In genomic region chr3:147882936-147883645, GRCm38 (mm10) we compare ENCODE assay signal across 15 mouse cellular contexts.
DNase-seq lines count a peak whose midpoint lies in the region; ATAC-seq and TF ChIP-seq lines count a peak whose summit lies in the region.
"Had no signal": no experiment of that assay in that cellular context is flagged by ENCODE, and none has a peak within 500 bp of the region (broad histone marks: within the 10 kb centered on the region; RNA-seq: fewer than 3 reads in every experiment).

No protein-coding gene starts in this region.

- H3K9me3 ChIP-seq in embryonic facial prominence, embryonic 11.5 days (replicated peaks; ENCODE audit: control insufficient read depth, low read length): no peaks in the 10 kb centered on the region
- no peaks in the 10 kb centered on the region for H3K9me3 ChIP-seq in embryonic facial prominence, embryonic 10.5 days
- no peaks in the 10 kb centered on the region for H3K9me3 ChIP-seq in forebrain, postnatal 0 days (ENCODE audit: low read length)
- H3K9me3 ChIP-seq in midbrain, embryonic 14.5 days (ENCODE audit: control insufficient read depth, low read length): no peaks in the 10 kb centered on the region
- H3K9me3 ChIP-seq: heart, embryonic 13.5 days; liver, embryonic 12.5 days had no signal

- H3K36me3 ChIP-seq in embryonic facial prominence, embryonic 11.5 days (replicated peaks; ENCODE audit: control insufficient read depth, insufficient read depth, low read depth, low read length): no peaks in the 10 kb centered on the region
- H3K36me3 ChIP-seq in embryonic facial prominence, embryonic 10.5 days (replicated peaks): no peaks in the 10 kb centered on the region
- H3K36me3 ChIP-seq in forebrain, postnatal 0 days (ENCODE audit: insufficient read depth): no peaks in the 10 kb centered on the region
- no peaks in the 10 kb centered on the region for H3K36me3 ChIP-seq in midbrain, embryonic 14.5 days (ENCODE audit: control insufficient read depth, insufficient read depth, low read length)
- H3K36me3 ChIP-seq: heart, embryonic 13.5 days; liver, embryonic 12.5 days had no signal

- POLR2A ChIA-PET in Patski (lab: Charles Lee): no interaction called here

- H3K4me2 ChIP-seq in embryonic facial prominence, embryonic 11.5 days (ENCODE audit: low read depth, low read length): no peak overlapping the region
- H3K4me2 ChIP-seq in forebrain, postnatal 0 days (ENCODE audit: low read depth): no peak overlapping the region
- H3K4me2 ChIP-seq in midbrain, embryonic 14.5 days (ENCODE audit: low read length): no peak overlapping the region
- H3K4me2 ChIP-seq: heart, embryonic 13.5 days; liver, embryonic 12.5 days had no signal

- no peak overlapping the region for H3K27ac ChIP-seq in embryonic facial prominence, embryonic 11.5 days (replicated peaks; ENCODE audit: low read depth, low read length)
- no peak overlapping the region; the same call in 1 of the 2 replicates for H3K27ac ChIP-seq in embryonic facial prominence, embryonic 10.5 days (replicated peaks)
- H3K27ac ChIP-seq in forebrain, postnatal 0 days (ENCODE audit: low read depth, low read length): no peak overlapping the region
- 0 out of 2 replicates have a peak overlapping the region, but pooled peaks have one; percentile 9 for H3K27ac ChIP-seq in midbrain, embryonic 14.5 days (replicated peaks; ENCODE audit: low read depth, low read length)
- H3K27ac ChIP-seq: heart, embryonic 13.5 days; liver, embryonic 12.5 days had no signal

- H3K27me3 ChIP-seq in embryonic facial prominence, embryonic 11.5 days (ENCODE audit: control insufficient read depth, insufficient read depth, low read length): no peaks in the 10 kb centered on the region
- H3K27me3 ChIP-seq in embryonic facial prominence, embryonic 10.5 days (replicated peaks; ENCODE audit: low read depth, poor library complexity, severe bottlenecking): no peaks in the 10 kb centered on the region
- H3K27me3 ChIP-seq in Patski: no peaks in the 10 kb centered on the region
- H3K27me3 ChIP-seq in forebrain, postnatal 0 days (ENCODE audit: insufficient read depth, low read length): no peaks in the 10 kb centered on the region
- no peaks in the 10 kb centered on the region for H3K27me3 ChIP-seq in midbrain, embryonic 14.5 days (ENCODE audit: control insufficient read depth, insufficient read depth, low read length)
- H3K27me3 ChIP-seq: heart, embryonic 13.5 days; liver, embryonic 12.5 days had no signal

- no peak for TF ChIP-seq CTCF in Patski (IDR thresholded peaks at IDR 0.05)
- TF ChIP-seq CTCF in forebrain, postnatal 0 days (IDR thresholded peaks at IDR 0.05; ENCODE audit: low read depth): no peak

- CTCF ChIA-PET in Patski (lab: Charles Lee): interaction anchor here (0.8 to 1.7 kb wide), 6 partner anchors 10 to 36 kb away, joined by 3 to 5 read pairs (median 4); no protein-coding TSS in a partner anchor

- H3K9ac ChIP-seq in embryonic facial prominence, embryonic 11.5 days (replicated peaks; ENCODE audit: low read length): no peak overlapping the region
- no peak overlapping the region for H3K9ac ChIP-seq in forebrain, postnatal 0 days
- no peak overlapping the region for H3K9ac ChIP-seq in midbrain, embryonic 14.5 days (replicated peaks; ENCODE audit: low read length)
- H3K9ac ChIP-seq: heart, embryonic 13.5 days; liver, embryonic 12.5 days had no signal

- in situ Hi-C loops in Patski (cut with MboI; ENCODE audit: low pct_unique_long_range_greater_than_20kb): no loop called here

- H3K4me3 ChIP-seq in embryonic facial prominence, embryonic 11.5 days (ENCODE audit: low read depth, low read length): no peak overlapping the region
- H3K4me3 ChIP-seq in embryonic facial prominence, embryonic 10.5 days: no peak overlapping the region
- no peak overlapping the region for H3K4me3 ChIP-seq in forebrain, postnatal 0 days (ENCODE audit: low read depth, low read length)
- no peak overlapping the region for H3K4me3 ChIP-seq in midbrain, embryonic 14.5 days (replicated peaks; ENCODE audit: low read depth, low read length)
- H3K4me3 ChIP-seq: heart, embryonic 13.5 days; liver, embryonic 12.5 days had no signal

- H3K4me1 ChIP-seq in embryonic facial prominence, embryonic 11.5 days (ENCODE audit: control insufficient read depth, insufficient read depth, low read length): no peaks in the 10 kb centered on the region
- peaks cover 10% of the 10 kb centered on the region for H3K4me1 ChIP-seq in embryonic facial prominence, embryonic 10.5 days
- peaks cover 5% of the 10 kb centered on the region; the same call in 1 of the 2 replicates for H3K4me1 ChIP-seq in forebrain, postnatal 0 days (ENCODE audit: insufficient read depth)
- H3K4me1 ChIP-seq in midbrain, embryonic 14.5 days (ENCODE audit: control insufficient read depth, insufficient read depth, low read length): peaks cover 12% of the 10 kb centered on the region
- H3K4me1 ChIP-seq: heart, embryonic 13.5 days; liver, embryonic 12.5 days had no signal

- peak; percentile 72; the same call in 1 of the 2 replicates for ATAC-seq in embryonic facial prominence, embryonic 11.5 days (replicated peaks; ENCODE audit: insufficient number of reproducible peaks, low FRiP score, low TSS enrichment, low read depth)
- ATAC-seq in Patski: peak; percentile 54
- ATAC-seq in forebrain, postnatal 0 days: 0 out of 2 replicates have a peak, but pooled peaks have one; percentile 44
- peak; percentile 57; the same call in 1 of the 2 replicates for ATAC-seq in midbrain, embryonic 14.5 days (ENCODE audit: low FRiP score, low TSS enrichment)
- ATAC-seq: inflammation-experienced regulatory T-cells, adult 6 months; liver, embryonic 12.5 days had no signal

- WGBS in embryonic facial prominence, embryonic 11.5 days: 64% methylated on average over 10 of the region's 10 CpGs
- 70% methylated on average over 10 of the region's 10 CpGs for whole genome bisulfite sequencing in embryonic facial prominence, embryonic 10.5 days
- 66% methylated on average over 10 of the region's 10 CpGs for WGBS in forebrain, postnatal 0 days
- WGBS in midbrain, embryonic 14.5 days: 58% methylated on average over 10 of the region's 10 CpGs

- no peak for DNase-seq in embryonic facial prominence, embryonic 11.5 days (ENCODE audit: low spot score)
- DNase-seq in embryonic facial prominence, embryonic 10.5 days (ENCODE audit: low spot score): no peak
- DNase-seq in Patski (ENCODE audit: low read depth, low spot score): no peak
- DNase-seq in forebrain, postnatal 0 days: no peak
- DNase-seq in midbrain, embryonic 14.5 days: peak; percentile 35
- no peak for DNase-seq in cerebellum, postnatal 4 days (ENCODE audit: low spot score in 2 of 2)
- DNase-seq in urinary bladder, postnatal 36 days (ENCODE audit: low spot score in 2 of 2): no peak
- no peak for DNase-seq in left cerebral cortex, adult 9 months (ENCODE audit: low spot score in 2 of 2)
- DNase-seq: cerebellum, postnatal 10 days; gastrocnemius, postnatal 14 days; lung, postnatal 4 days; right cerebral cortex, postnatal 4 days had no signal
